Mouse (Mus musculus): ENCODE data around the gene Iqsec1.

GRCm38 (mm10) chr6:90941257-90941656 is 47.2 kb downstream of the Iqsec1 start:
- TF ChIP-seq CTCF (IDR thresholded peaks at IDR 0.05; ENCODE audit: low read depth) (no peak), EP300 (IDR thresholded peaks at IDR 0.05; ENCODE audit: low read depth) (no peak)
